In the genomic region with DNA sequence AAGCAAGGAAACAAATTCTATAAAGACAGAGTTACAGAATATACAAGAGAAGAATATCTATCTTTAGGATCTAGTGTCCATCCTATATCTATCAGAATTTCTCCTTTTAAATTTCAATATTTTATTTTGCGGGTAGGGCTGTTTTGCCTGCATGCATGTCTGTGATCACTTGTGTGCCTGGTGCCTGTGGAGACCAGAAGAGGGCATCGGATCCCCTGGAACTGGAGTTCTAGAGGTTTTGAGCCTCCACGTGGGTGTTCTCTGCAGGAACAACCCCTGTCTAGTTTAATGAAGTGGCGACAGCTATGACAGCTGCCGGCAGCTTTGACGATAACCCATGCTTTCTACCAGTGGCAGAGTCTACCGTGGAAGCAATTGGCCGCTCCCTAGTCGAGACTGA, we compare ENCODE assay signal across 9 mouse cellular contexts. TPM values are rescaled to one million over a fixed set of nuclear protein-coding genes. Genes with fewer than 3 reads are reported as not detected.
DNase-seq lines count a peak whose midpoint lies in the region; TF ChIP-seq lines count a peak whose summit lies in the region.
"Had no signal": no experiment of that assay in that cellular context is flagged by ENCODE, and none has a peak within 500 bp of the region (broad histone marks: within the 10 kb centered on the region; RNA-seq: fewer than 3 reads in every experiment).

No protein-coding gene starts in this region.

- H3K79me2 ChIP-seq in heart, adult 2 months (replicated peaks; ENCODE audit: control insufficient read depth, insufficient read depth, low read length): no peaks in the 10 kb centered on the region
- no peaks in the 10 kb centered on the region for H3K79me2 ChIP-seq in liver, adult 2 months (ENCODE audit: control insufficient read depth, insufficient read depth, low read length)

- intact Hi-C loops in heart, adult 2 months (cut with DNase I): loop anchor here (5.0 kb wide), 2 partner anchors 86 to 89 kb away; partner anchors contain the start of genes Gja5, Polr3c and Rnf115

- peak; percentile 38 to 44 for DNase-seq in right cerebral cortex, postnatal 10 days (ENCODE audit: low spot score in 2 of 2)
- no peak for DNase-seq in right cerebral cortex, postnatal 14 days
- DNase-seq in adrenal gland, postnatal 36 days: peak; percentile 49 to 62
- peak; percentile 39 to 44 for DNase-seq in heart, adult 2 months
- DNase-seq in kidney, adult 18-20 months: peak; percentile 58
- DNase-seq in liver, adult 2 months (ENCODE audit: extremely low read depth, low read depth, low spot score): peak; percentile 67
- peak; percentile 37 for DNase-seq in natural killer cell, adult 2 months (ENCODE audit: low spot score in 2 of 2)
- DNase-seq in MN1 (ENCODE audit: low spot score): no peak

- no peak overlapping the region for H3K9ac ChIP-seq in heart, adult 2 months (ENCODE audit: low read depth, low read length)
- no peak overlapping the region for H3K9ac ChIP-seq in liver, adult 2 months (ENCODE audit: low read depth, low read length)

- no peak overlapping the region for H3K27ac ChIP-seq in heart, adult 2 months
- H3K27ac ChIP-seq in liver, adult 2 months (replicated peaks; ENCODE audit: insufficient read depth, low read depth, low read length): no peak overlapping the region

- H3K4me3 ChIP-seq in heart, adult 2 months: peak overlapping the region; percentile 46
- no peak overlapping the region for H3K4me3 ChIP-seq in liver, adult 2 months (ENCODE audit: insufficient read depth, low read depth, low read length)

- no peaks in the 10 kb centered on the region for H3K36me3 ChIP-seq in heart, adult 2 months (ENCODE audit: control insufficient read depth, insufficient read depth, low read length)
- H3K36me3 ChIP-seq in liver, adult 2 months (ENCODE audit: control insufficient read depth, insufficient read depth, low read length): no peaks in the 10 kb centered on the region

- WGBS in heart, adult 2 months: 6% methylated on average over 9 of the region's 9 CpGs
- 15% methylated on average over 9 of the region's 9 CpGs for WGBS in liver, adult 2 months

- H3K4me1 ChIP-seq in heart, adult 2 months (ENCODE audit: control insufficient read depth, insufficient read depth, low read length): no peaks in the 10 kb centered on the region
- no peaks in the 10 kb centered on the region for H3K4me1 ChIP-seq in liver, adult 2 months (ENCODE audit: control insufficient read depth, insufficient read depth, low read length)

- H3K27me3 ChIP-seq in heart, adult 2 months (ENCODE audit: control insufficient read depth, insufficient read depth, low read length): no peaks in the 10 kb centered on the region
- no peaks in the 10 kb centered on the region for H3K27me3 ChIP-seq in liver, adult 2 months (ENCODE audit: control insufficient read depth, insufficient read depth, low read length)

- no peak for TF ChIP-seq CTCF in heart, adult 2 months (IDR thresholded peaks at IDR 0.05)
- TF ChIP-seq CTCF in liver, adult 2 months (IDR thresholded peaks at IDR 0.05; ENCODE audit: low read depth, low read length): peak; percentile 81

- TF ChIP-seq POLR2A in heart, adult 2 months (IDR thresholded peaks at IDR 0.05; ENCODE audit: insufficient read depth, low read depth, low read length): no peak
- TF ChIP-seq POLR2A in liver, adult 2 months (IDR thresholded peaks at IDR 0.05; ENCODE audit: extremely low read depth, insufficient read depth, low read length): no peak

- 0 out of 2 replicates have a peak, but pooled peaks have one; percentile 31 for TF ChIP-seq EP300 in heart, adult 2 months (IDR thresholded peaks at IDR 0.05; ENCODE audit: insufficient read depth, low read depth, low read length)

RNA-seq across cellular contexts. Expression of gene Pdzk1, which starts 16.0 kb away (rescaled TPM):
- total RNA-seq in adrenal gland, postnatal 36 days (2021): not detected
- not detected for total RNA-seq in heart, adult 2 months (2021)
- polyA plus RNA-seq in heart, adult 2 months (2012; rRNA removed): 0.10 TPM in 1 of 2 replicates, not detected in the other
- total RNA-seq in liver, adult 2 months (2014; rRNA removed): 48.5 and 60.4 TPM in 2 replicates
- polyA plus RNA-seq in liver, adult 2 months (2012; rRNA removed): 20.1 and 22.7 TPM in 2 replicates

RNA-seq across cellular contexts. Expression of gene Cd160, which starts 16.0 kb away (rescaled TPM):
- total RNA-seq in adrenal gland, postnatal 36 days (2021): under 1 TPM in 1 of 2 experiments, not detected in 1; 0.16 TPM
- total RNA-seq in heart, adult 2 months (2021): not detected
- 0.06 TPM in 1 of 2 replicates, not detected in the other for polyA plus RNA-seq in heart, adult 2 months (2012; rRNA removed)
- 0.37 and 0.67 TPM in 2 replicates for total RNA-seq in liver, adult 2 months (2014; rRNA removed)
- 0.16 and 0.22 TPM in 2 replicates for polyA plus RNA-seq in liver, adult 2 months (2012; rRNA removed)
- polyA plus RNA-seq: testis, adult 2 months had no signal

Comparison
In these comparisons a context has a peak if more than half of its experiments do, and no peak if none do; other contexts are left out.
1. DNase-seq: peak in right cerebral cortex, postnatal 10 days (2 of 2), adrenal gland, postnatal 36 days (2 of 2), heart, adult 2 months (2 of 2), kidney, adult 18-20 months (single experiment), liver, adult 2 months (single experiment) and natural killer cell, adult 2 months (2 of 2); none in right cerebral cortex, postnatal 14 days (single experiment) and MN1 (single experiment).
2. RNA of gene Pdzk1, which starts 16.0 kb away (total RNA-seq): 48.5 to 60.4 TPM in liver, adult 2 months; not detected in adrenal gland, postnatal 36 days and not detected in heart, adult 2 months; every median in the first group is over 10 times any median in the second.